Mouse (Mus musculus): Measurements from ENCODE around the gene Avpr2. TPM values are rescaled to one million over a fixed set of nuclear protein-coding genes. Genes with fewer than 3 reads are reported as not detected.
A peak's percentile ranks its signal among the peaks of the same experiment; 100 is the strongest.

Gene Avpr2
- polyA plus RNA-seq, 1 experiment = not detected

DNA sequence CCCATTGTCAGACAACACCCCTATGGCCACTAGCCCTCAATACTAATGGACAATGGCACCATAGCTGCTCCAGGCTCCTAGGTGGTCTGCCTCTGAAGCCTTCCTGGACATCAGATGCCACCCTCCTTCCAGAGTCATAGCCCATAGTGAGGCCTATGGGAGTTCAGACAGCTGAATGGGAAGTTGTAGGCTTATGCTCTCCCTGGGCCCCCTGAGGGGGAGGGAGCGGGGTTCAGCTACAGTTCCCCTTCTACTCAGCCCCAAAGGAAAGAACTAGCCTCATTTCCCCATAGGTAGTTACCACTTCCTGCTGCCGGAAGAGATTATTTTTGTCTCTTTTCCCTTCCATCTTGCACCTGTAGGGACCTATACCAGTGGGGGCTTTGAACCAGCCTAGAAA, 19.7 kb downstream of the Avpr2 start:
- H3K4me1 ChIP-seq (ENCODE audit: control insufficient read depth, insufficient read depth, low read length) = no peaks in the 10 kb centered on the region
- TF ChIP-seq POLR2A (IDR thresholded peaks at IDR 0.05; ENCODE audit: extremely low read depth, insufficient read depth, low read length) (no peak), CTCF (IDR thresholded peaks at IDR 0.05; ENCODE audit: extremely low read depth, insufficient read depth, low read length) (no peak)
- H3K27ac ChIP-seq (ENCODE audit: insufficient read depth, low read length) = no peak overlapping the region
- H3K4me3 ChIP-seq (ENCODE audit: insufficient read depth, low read length) = no peak overlapping the region

DNA sequence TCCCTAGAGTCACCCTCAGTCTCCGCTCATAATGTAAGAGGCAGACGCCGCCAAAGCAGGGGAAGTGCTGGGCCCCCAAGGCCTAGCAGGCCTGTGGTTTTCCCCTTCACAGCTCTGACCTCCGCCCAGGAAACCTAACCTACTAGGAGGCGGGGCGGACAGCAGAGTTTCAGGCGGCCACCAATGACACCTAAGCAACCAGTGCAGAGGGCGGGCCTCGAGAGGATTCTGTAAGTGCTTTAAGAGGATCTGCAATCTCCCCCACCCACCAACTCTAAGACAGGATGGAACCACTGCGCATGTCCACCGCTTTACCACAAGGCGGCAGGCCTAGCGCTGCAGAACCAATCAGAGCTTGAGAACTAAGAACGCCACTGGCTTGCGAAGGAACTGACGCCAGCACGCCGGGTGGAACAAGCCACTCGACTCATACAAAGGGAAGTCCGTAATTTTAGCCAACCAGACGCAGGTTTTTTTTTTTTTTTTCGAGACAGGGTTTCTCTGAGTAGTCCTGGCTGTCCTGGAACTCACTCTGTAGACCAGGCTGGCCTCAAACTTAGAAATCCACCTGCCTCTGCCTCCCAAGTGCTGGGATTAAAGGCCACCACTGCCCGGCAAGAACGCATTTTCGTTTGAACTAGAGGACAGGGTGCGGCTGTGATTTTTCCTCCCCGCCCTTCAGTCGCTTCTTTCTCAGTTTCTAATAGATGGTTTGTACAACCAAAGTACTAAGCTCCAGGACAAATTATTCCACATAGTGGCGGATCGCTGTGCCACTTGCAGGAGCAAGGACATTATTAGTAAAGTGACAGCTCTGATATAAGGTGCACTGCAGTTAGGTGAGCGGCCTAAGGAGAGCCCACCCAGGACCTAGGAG, 23.2 kb downstream of the Avpr2 start:
- H3K4me3 ChIP-seq (ENCODE audit: insufficient read depth, low read length) = peak overlapping the region; percentile 25

DNA sequence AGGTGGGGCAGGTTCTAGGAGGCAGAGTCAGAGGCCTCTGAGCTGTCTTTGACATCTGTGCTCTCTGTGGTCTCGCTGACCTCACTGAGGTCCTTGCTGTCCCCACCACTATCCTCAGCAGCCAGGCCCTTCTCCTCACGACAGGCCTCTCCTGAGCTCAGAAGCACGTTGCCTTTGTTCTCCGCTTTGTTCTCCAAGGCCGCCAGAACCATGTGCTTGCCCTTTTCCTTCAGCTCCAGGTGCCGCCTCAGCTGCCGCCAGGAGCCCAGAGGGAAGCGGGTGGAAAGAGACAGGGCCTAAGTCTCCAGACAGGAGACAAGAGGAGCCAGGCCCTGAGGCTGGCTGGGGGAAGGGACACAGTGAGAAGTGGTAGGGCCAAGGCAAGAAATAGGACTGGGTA, 25.0 kb downstream of the Avpr2 start:
- no peak for TF ChIP-seq CTCF (IDR thresholded peaks at IDR 0.05; ENCODE audit: extremely low read depth, insufficient read depth, low read length)
- no peak for TF ChIP-seq POLR2A (IDR thresholded peaks at IDR 0.05; ENCODE audit: extremely low read depth, insufficient read depth, low read length)

More for the DNA sequence above, 23.2 kb downstream of the Avpr2 start:
- H3K4me1 ChIP-seq (ENCODE audit: control insufficient read depth, insufficient read depth, low read length) = no peaks in the 10 kb centered on the region
- peak overlapping the region; percentile 67 for H3K27ac ChIP-seq (ENCODE audit: insufficient read depth, low read length)
- TF ChIP-seq CTCF (IDR thresholded peaks at IDR 0.05; ENCODE audit: extremely low read depth, insufficient read depth, low read length) (no peak), POLR2A (IDR thresholded peaks at IDR 0.05; ENCODE audit: extremely low read depth, insufficient read depth, low read length) (no peak)

DNA sequence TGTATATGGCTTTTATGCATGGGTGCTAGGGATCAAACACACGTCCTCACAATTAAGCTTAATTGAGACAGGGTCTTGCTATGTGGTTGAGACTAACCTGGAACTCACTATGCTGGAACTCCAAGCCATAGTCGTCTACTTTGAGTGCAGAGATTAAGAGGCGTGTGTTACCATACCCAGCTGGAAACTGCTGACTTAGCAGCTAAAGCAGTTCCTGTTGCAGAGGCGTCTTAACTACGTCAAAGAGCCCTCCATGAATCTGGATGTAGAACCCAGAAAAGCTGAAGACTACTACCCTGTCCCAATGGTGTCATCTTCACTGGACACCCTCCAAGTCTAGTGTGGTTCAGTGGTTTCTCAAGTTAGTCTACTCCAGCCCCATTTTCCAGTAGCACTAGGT, 26.7 kb downstream of the Avpr2 start:
- Histone ChIP-seq H3K27ac (ENCODE audit: insufficient read depth, low read length) (no peak overlapping the region), H3K4me1 (ENCODE audit: control insufficient read depth, insufficient read depth, low read length) (no peaks in the 10 kb centered on the region), H3K4me3 (ENCODE audit: insufficient read depth, low read length) (no peak overlapping the region)
- TF ChIP-seq POLR2A (IDR thresholded peaks at IDR 0.05; ENCODE audit: extremely low read depth, insufficient read depth, low read length) = no peak
- TF ChIP-seq CTCF (IDR thresholded peaks at IDR 0.05; ENCODE audit: extremely low read depth, insufficient read depth, low read length) = no peak

More for the DNA sequence above, 25.0 kb downstream of the Avpr2 start:
- Histone ChIP-seq H3K27ac (ENCODE audit: insufficient read depth, low read length) (no peak overlapping the region), H3K4me1 (ENCODE audit: control insufficient read depth, insufficient read depth, low read length) (no peaks in the 10 kb centered on the region), H3K4me3 (ENCODE audit: insufficient read depth, low read length) (no peak overlapping the region)

DNA sequence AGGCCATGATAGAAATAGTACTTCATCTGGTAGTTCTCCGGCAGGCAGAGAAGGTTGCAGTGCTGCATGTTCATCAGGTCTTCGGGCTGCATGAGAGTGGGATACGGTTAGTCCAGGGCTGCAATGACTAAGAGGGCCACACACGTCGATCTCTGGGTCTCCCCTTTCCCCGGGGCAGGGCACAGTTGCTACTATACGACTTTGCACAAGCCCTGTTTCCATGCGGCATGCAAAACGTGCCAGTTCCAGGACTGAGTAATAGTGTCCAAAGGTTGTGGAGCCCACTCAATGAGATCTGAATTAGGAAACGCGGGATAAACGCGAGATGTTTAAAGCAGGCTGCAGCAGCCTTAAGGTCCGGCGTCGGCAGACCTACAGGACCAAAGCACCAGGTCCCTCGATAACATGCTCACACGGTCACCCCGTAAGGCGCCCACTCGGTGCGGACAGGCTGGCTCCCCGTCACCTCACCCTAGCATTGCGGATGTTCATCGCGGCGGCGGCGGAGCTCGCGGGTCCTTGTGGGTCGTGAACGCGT, 29.5 kb downstream of the Avpr2 start:
- Histone ChIP-seq H3K4me1 (ENCODE audit: control insufficient read depth, insufficient read depth, low read length) (no peaks in the 10 kb centered on the region), H3K27ac (ENCODE audit: insufficient read depth, low read length) (no peak overlapping the region), H3K4me3 (ENCODE audit: insufficient read depth, low read length) (peak overlapping the region; percentile 78)
- TF ChIP-seq POLR2A (IDR thresholded peaks at IDR 0.05; ENCODE audit: extremely low read depth, insufficient read depth, low read length) = no peak
- TF ChIP-seq CTCF (IDR thresholded peaks at IDR 0.05; ENCODE audit: extremely low read depth, insufficient read depth, low read length) = no peak

DNA sequence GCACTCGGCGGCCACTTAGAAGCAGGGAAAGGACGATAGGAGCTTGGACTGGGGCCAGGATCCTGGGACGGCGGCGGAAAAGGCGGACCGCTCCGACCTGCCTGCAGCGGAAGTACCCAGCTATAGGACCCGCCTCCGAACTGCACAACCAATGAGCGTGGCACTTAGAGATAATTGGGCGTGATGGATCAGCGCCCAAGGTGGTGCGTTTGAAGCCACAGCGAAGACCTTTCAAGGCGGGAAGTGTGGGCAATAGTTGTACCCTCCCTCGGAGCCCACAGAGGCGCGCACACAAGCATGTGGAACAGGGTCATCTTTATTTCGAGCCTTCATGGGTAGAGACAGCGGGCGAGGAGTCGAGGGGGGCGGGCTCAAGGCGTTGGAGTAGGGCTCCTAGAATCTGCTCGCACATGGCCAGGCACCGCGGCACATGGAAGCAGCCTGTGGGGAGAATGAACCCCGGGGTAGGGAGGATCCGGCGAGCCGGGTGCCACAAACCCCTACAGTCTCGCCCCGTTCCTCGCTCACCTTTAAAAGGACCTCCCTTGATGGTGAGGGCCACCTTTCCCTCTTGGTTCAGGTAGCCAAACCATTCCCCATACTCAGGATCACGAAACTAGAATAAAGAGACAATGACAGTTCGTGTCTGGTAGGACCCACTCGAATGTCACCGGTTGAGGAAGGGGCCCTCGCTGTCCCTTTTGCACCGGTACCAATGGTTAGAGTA, 30.1 kb downstream of the Avpr2 start, which contains the start of the genes Arhgap4 and Naa10:
Gene Arhgap4 (minus strand): TSS at position 48 of the 727 bp plus-strand sequence.
Gene Naa10 (minus strand): TSS at position 122 of the 727 bp plus-strand sequence.
- Histone ChIP-seq H3K4me3 (ENCODE audit: insufficient read depth, low read length) (peak within 1 kb of the TSS; percentile 78), H3K4me1 (ENCODE audit: control insufficient read depth, insufficient read depth, low read length) (no peaks in the 10 kb centered on the region), H3K27ac (ENCODE audit: insufficient read depth, low read length) (no peak within 1 kb of the TSS)
- TF ChIP-seq CTCF (IDR thresholded peaks at IDR 0.05; ENCODE audit: extremely low read depth, insufficient read depth, low read length) = no peak
- TF ChIP-seq POLR2A (IDR thresholded peaks at IDR 0.05; ENCODE audit: extremely low read depth, insufficient read depth, low read length) = no peak

DNA sequence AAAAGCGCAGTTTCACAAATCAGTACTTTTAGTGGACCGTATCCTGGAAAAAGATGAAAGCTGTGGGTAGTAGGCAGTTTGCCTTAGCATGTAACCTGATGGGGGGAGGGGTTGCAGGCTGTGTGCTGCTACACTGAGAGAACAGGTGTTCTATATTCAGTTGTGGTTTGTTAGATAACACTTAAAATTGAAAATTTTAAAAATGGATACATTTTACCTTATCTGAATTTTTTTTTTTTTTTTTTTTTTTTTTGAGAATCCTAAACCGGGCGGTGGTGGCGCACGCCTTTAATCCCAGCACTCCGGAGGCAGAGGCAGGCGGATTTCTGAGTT, 30.6 kb downstream of the Avpr2 start:
- Histone ChIP-seq H3K4me1 (ENCODE audit: control insufficient read depth, insufficient read depth, low read length) (no peaks in the 10 kb centered on the region), H3K27ac (ENCODE audit: insufficient read depth, low read length) (no peak overlapping the region), H3K4me3 (ENCODE audit: insufficient read depth, low read length) (peak overlapping the region; percentile 78)
- TF ChIP-seq CTCF (IDR thresholded peaks at IDR 0.05; ENCODE audit: extremely low read depth, insufficient read depth, low read length) (no peak), POLR2A (IDR thresholded peaks at IDR 0.05; ENCODE audit: extremely low read depth, insufficient read depth, low read length) (no peak)

DNA sequence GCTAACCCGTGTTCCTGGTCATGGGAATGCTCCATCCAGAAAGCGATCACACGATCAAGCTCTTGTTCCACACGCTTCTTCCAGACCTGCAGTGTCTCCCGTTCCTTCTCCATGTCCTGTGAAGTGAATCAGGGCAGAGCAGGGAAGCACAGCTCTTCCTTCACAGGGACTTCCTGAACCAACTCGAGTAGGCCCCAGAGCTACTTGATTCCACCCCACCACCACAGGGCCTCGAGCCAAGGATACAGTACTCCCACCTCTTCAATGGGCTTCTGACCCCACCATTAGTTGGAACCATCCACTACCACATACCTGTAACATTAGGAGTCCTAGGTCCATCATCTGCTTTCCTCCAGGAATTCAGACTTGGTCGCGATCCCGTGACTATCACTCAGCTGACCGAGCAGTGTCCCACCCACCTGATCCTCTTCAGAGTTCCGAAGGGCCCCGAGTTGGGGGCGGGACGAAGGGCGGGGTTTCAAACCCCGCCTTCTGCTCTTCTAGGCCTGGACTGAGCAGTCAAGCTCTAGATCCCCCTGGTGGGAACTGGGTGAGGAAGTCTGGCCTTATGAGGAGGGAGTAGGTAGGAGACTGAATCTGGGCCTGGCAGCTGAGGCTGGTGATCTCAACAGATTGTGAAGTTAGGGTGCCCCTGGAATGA, 38.6 kb downstream of the Avpr2 start, which contains the start of gene Renbp:
Gene Renbp (minus strand): TSS at position 449 of the 661 bp plus-strand sequence.
- H3K27ac ChIP-seq (ENCODE audit: insufficient read depth, low read length) = no peak within 1 kb of the TSS
- H3K4me3 ChIP-seq (ENCODE audit: insufficient read depth, low read length) = peak within 1 kb of the TSS; percentile 17; the same call in 1 of the 2 replicates
- H3K4me1 ChIP-seq (ENCODE audit: control insufficient read depth, insufficient read depth, low read length) = no peaks in the 10 kb centered on the region
- TF ChIP-seq POLR2A (IDR thresholded peaks at IDR 0.05; ENCODE audit: extremely low read depth, insufficient read depth, low read length) (no peak), CTCF (IDR thresholded peaks at IDR 0.05; ENCODE audit: extremely low read depth, insufficient read depth, low read length) (no peak)

DNA sequence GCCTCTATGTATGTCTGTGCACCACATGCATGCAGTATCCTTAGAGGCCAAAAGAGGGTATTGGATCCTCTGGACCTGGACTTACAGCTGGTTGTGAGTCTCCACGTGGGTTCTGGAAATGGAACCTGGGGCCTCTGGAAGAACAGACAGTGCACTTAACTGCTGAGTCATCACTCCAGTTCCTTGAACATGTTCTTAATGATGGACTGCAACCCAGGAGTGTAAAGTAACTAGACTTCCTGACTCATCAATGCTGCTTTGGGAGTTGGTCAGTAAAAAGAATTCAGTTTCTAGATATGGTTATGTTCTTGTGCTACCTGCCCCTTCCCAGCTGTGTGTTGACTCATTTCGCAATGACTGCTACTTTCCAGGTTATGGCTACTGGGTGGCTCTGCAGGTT, 40.0 kb downstream of the Avpr2 start:
- Histone ChIP-seq H3K27ac (ENCODE audit: insufficient read depth, low read length) (no peak overlapping the region), H3K4me3 (ENCODE audit: insufficient read depth, low read length) (no peak overlapping the region), H3K4me1 (ENCODE audit: control insufficient read depth, insufficient read depth, low read length) (no peaks in the 10 kb centered on the region)
- no peak for TF ChIP-seq CTCF (IDR thresholded peaks at IDR 0.05; ENCODE audit: extremely low read depth, insufficient read depth, low read length)
- no peak for TF ChIP-seq POLR2A (IDR thresholded peaks at IDR 0.05; ENCODE audit: extremely low read depth, insufficient read depth, low read length)
